Mouse (Mus musculus) common myeloid progenitor, adult 5-6 weeks (primary cell): ENCODE measurements around the gene Pet117. TPM values are rescaled to one million over a fixed set of nuclear protein-coding genes. Genes with fewer than 3 reads are reported as not detected.

ENCODE experiments used
- ATAC-seq: replicated peaks from 2 replicates; pipeline ENCODE4 v1.8.0; 2016; ENCODE audit warnings: low read depth, mild to moderate bottlenecking, moderate TSS enrichment, inconsistent platforms; ENCODE audit not compliant: poor library complexity, severe bottlenecking
- total RNA-seq: library from RNA; stranded (forward); fragments of 200-1000, 187-1606 nt; gene quantifications from 2 replicates; pipeline ENCODE4 v1.2.3, GENCODE M21; 2017

Pet117 gene
- total RNA-seq, 1 experiment from 2014 or later = not detected

DNA sequence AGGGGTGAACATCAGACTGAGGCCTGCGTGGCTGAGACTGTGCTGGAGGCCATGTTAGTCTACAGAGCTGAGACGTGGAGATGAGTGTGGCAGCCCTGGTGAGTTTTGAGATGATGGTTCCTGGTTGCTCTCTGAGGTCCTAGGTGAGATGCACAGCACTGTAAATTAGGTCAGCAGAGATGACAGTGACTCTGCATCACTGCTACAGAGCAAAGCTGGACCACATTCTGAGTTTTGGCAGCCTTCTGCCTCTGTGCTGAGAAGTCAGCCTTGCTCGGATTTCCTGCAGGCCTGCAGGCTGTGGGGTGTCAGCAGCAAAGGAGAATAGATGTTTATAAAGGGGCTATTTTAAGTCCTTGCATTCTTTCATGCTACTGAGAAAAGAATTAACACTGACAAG lies 12.5 kb downstream of the Pet117 start:
- no peak for ATAC-seq

- ATAC-seq = no peak
These were observed 12.9 kb downstream of the Pet117 start for GRCm38 (mm10) chr2:144381741-144382140.

DNA sequence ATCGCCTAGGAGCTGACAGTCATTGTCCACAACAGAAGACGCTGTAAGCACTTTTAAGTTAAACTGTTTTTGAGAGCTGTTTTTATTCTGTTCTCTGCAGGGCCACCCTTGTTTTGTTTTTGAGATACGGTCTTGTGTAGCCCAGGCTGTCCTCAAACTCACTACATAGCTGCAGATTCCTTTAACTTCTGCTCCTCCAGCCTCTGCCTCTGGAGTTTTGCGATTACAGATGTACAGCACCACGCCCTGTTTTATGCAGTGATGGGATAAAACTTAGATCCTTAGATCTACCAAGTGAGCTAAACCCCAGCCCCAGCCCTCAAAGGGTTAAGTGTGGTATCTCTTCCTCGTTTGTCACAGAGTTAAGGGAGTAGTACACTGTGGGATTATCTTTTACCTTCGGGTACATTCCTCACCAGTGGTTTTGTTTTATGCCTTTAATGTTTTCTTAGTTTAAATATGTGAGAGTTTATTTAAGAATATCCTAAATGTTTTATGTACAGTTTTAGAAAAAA lies 13.9 kb downstream of the Pet117 start:
- ATAC-seq = no peak

DNA sequence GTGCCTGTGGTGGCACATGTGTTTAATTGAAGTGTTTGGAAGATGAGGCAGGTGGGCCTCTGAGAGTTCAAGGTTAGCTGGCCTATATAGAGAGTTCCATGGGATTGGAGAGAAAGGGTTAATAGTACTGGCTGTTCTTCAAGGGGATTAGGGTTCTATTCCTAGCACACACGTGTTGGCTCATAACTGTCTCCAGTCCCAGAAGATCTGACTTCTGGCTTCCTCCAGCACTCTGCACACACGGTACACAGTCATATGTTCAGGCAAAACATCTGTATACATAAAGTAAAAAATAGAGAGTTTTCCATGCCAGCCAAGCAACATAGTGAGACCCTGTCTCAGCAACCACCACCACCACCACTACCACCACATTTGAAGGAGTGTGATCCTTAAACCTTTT lies 17.5 kb downstream of the Pet117 start:
- no peak for ATAC-seq

DNA sequence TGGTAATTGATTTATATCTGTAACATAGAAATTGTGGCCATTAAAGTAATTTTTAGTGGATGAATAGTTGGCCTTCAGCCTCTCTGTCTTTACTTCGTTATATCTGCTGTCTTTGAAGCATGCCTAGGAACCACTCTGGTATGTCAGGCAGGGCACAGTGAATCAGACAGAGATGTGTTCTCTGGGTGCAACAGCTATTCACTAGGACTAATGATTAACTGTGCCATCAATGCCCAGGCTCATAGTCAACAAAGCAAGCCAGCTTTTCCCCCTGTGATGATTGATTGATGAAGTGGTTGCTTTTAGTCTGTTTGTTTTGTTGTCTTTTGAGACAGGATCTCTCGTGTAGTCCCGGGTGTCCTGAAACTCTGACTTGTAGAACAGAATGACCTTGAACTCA lies 19.6 kb downstream of the Pet117 start:
- no peak for ATAC-seq

- ATAC-seq = no peak
These were observed 30.7 kb downstream of the Pet117 start for GRCm38 (mm10) chr2:144399531-144399930.

DNA sequence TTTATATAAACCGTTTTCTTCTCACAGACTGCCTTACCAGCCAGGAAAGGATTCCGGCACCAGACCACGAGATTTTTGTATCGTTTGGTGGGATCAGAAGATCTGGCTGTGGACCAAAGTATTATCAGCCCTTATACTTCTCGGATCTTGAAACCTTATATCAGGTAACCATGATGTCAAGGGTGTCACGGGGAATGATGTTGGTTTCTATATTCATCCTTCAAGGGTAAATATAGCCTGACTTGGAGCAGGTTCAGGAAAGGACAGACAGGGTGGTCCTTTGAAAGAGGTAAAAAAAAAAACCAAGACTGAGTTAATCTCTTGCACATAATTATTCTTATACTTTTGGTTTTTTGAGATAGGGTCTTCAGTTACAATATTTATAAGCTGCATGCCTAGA lies 31.9 kb downstream of the Pet117 start:
- ATAC-seq = no peak

- no peak for ATAC-seq
These were observed 40.2 kb downstream of the Pet117 start for GRCm38 (mm10) chr2:144409037-144409436.

DNA sequence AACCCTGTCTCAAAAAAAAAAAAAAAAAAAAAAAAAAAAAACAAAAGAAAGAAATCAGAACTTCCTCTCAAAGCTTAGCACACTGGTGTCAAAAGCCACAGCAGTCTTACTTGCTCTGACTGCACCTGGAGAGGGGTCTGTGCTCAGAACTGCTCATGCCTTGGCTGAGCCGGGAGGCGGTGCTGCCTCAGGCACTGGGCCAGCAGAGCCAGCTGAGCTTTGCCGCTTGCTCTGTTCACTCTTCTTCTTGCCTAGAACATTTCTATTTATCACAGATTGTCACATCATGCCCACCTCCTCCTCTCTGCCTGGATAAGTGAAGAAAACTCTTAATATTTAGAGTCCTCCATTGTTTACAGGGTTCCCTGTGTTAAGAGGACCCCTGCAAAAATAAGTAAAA lies 41.8 kb downstream of the Pet117 start:
- ATAC-seq = no peak

DNA sequence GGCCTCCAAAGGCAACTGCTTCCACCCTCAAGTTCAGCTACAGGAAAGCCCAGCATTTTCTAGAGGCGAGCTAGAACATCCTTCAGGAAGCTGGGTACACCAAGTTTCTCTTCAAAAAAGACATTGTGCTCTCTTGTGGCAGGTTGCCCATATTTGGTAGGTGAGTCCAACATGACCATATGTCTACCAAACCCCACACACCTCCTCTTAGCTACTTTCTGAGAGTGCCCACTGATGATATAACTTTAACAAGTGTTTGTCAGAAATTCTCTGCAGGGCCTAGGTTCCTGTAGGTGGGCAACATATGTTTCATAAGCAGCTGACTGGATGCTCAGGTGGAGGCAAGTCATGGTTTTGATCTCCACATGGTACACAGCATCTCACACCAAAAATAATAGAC lies 45.9 kb downstream of the Pet117 start:
- ATAC-seq = no peak

DNA sequence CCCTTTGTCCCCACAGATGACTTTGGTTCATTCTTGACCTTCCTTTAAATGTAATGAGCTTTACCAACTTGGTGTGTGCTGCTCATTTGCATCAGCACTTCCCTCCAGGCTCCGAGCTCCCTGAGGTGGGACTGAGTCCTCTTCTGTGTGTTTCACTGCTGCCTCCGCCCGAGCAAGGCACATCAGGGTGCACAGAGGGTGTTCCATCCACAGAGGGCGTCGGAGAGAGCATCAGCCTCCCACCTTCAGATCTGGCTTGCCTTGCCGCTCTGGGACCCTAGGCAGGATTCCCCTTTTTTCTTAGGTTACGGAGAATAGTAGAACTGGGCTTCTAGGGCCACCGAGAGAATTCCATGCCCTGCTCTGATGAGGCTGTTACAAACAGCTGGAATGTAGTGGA lies 48.1 kb downstream of the Pet117 start:
- no peak for ATAC-seq

DNA sequence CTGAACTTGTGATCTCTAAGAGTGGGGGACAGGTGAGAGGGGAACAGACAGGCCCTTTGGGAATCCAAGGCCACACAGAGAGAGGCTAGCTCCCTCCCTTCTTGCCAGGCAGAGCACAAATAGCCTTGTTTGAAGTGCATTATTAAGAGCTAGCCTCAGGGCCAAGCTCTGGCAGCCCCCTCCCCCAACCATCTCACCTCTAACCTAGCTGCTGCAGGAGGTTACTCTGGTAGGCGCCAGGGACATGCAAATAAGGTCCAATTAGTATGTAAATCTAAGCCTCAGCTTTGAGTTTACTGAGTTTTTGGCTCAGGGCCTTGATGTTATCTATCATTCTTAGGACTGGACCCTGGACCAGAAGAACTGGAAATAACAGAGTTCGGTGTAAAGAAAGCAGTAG lies 49.3 kb downstream of the Pet117 start:
- ATAC-seq = no peak

DNA sequence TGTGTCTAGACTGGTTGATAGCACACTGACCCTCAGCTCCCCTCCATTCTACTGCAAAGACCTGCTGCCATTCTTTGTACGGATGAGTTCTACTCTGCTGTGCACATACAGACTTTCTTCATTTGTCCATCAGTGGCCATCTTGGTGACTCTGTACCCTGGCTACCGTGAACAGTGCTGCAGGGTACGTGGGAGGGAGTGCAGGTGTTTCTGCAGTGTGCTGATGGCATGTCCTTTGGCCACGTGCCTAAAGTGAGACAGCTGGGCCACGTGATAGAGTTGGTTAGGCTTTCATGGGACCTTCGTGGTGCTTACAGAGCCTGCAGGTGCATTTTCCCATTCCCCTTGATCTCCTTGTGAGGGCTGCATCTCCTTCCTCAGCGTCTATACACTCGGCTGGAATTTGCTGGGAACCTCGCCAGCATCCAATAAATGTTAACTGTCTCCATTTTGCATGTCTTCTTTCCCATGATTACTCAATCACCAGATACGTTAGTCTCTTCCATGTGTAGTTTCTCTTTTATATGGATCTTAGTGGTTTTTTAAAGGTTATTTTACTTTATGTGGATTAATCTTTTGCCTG lies 53.4 kb downstream of the Pet117 start:
- ATAC-seq = no peak

Other genes starting within 250 kb of the Pet117 start
- 29.3 and 30.4 TPM in 2 replicates for gene Mgme1, start 98.3 kb upstream of the Pet117 start, total RNA-seq
- gene Snx5, start 98.1 kb upstream of the Pet117 start, total RNA-seq = 280 and 311 TPM in 2 replicates
- gene Ovol2, start 36.9 kb upstream of the Pet117 start, total RNA-seq = not detected in 2 replicates
- gene Kat14, start within 50 bp of the Pet117 start, total RNA-seq = 34.7 and 44.2 TPM in 2 replicates
- gene Dzank1, start 158.4 kb downstream of the Pet117 start, total RNA-seq = 0.05 TPM in 1 of 2 replicates, not detected in the other
- 33.2 and 33.8 TPM in 2 replicates for gene Polr3f, start 158.7 kb downstream of the Pet117 start, total RNA-seq
- gene Rbbp9, start 181.9 kb downstream of the Pet117 start, total RNA-seq = 11.2 and 13.0 TPM in 2 replicates
- gene Sec23b, start 187.2 kb downstream of the Pet117 start, total RNA-seq = 72.4 and 83.9 TPM in 2 replicates
- 4.7 and 29.2 TPM in 2 replicates for gene Smim26, start 225.1 kb downstream of the Pet117 start, total RNA-seq
- 54.3 and 56.6 TPM in 2 replicates for gene Dtd1, start 230.9 kb downstream of the Pet117 start, total RNA-seq